Mouse (Mus musculus): Measurements from ENCODE around the gene Cog4. TPM values are rescaled to one million over a fixed set of nuclear protein-coding genes. Genes with fewer than 3 reads are reported as not detected.

Gene Cog4
- 56.0 TPM for polyA plus RNA-seq (2017; shearing (Covaris generic))

DNA sequence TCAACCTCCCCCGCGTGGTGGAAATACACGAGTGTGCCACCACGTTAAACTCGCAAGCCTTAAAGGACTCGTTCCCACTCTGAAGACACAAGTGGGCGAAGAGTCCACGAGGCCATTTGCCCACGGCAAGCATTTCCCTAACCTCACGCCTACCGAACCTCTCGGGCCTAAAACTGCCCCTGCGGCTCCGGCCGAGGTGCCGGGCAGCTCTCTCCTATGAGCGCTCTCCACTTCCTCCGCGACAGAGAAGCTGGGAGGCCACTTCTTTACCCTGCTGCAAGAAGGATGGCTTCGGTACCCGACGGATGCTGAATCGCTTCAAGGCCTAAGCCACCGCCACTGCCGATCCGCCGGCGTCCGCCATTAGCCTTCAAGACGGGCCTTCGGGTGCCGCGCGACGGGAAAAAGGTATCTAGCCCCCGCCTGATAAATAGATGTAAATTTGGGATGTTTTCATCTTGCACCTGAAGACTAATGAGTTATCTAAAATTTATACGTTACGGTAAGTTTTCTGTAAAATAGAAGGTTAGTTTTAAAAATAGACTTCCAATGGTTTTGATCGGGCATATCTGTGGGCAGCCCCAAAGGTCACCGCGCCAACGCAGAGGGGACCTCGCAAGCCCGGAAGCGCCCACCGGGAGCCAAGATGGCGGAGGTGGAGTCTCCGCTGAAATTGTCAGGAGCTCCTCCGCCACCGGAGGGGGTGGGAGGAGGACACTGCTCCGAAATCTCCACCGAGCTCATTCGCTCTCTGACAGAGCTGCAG lies at the start of gene Cog4, which contains the start of gene Sf3b3:
Gene Cog4 (plus strand): TSS at position 196 of the 766 bp plus-strand sequence.
Gene Sf3b3 (minus strand): TSS at position 383 of the 766 bp plus-strand sequence.

GRCm38 (mm10) chr8:110805669-110806068 lies 40.7 kb upstream of the Cog4 start, which contains the start of gene Il34:
TSS of gene Il34 (minus strand) at chr8:110805924.

GRCm38 (mm10) chr8:110901839-110902578 lies 55.6 kb downstream of the Cog4 start, which contains the start of gene Fuk:
TSS of gene Fuk (minus strand) at chr8:110902488.

DNA sequence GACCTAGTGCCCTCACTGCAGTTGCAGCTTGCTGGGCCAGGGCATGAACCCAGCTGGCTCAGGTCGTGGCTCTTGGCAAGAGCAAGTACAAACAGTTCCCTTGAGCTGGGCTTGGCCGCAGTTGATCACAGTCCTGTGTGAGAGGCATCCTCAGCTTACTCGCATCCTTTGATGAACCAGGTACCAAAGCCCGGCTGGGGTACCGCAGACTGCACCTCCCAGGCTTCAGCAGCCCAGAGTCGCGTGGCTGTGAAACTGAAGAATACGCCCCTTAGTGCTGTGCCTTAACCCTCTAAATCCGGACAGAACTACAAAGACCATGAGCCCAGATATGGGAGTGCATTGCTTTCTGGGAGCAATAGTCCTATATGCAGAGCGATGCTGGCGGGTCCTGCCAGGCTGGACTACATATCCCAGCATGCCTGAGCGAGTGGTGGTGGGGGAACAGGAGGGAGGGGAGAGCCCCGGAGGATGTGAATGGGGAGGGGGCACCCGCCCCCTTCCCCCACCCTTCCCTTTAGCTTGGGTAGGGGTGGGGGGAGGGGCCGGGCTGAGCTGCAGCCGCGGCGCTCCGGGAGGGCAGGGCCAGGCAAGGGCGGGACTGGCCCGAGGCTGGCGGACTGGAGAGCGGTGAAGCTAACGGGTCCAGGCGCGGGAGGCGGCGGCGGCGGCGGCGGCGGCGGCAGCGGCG lies 73.1 kb downstream of the Cog4 start, which contains the start of gene St3gal2:
Gene St3gal2 (plus strand): TSS at position 582 of the 691 bp plus-strand sequence.

Other genes with a start within 250 kb of the Cog4 start
- 56.6 TPM for gene Vac14, start 228.0 kb upstream of the Cog4 start, polyA plus RNA-seq (2017; shearing (Covaris generic))
- gene Mtss1l, start 125.1 kb upstream of the Cog4 start, polyA plus RNA-seq (2017; shearing (Covaris generic)), result 0.13 TPM
- gene Il34, start 40.7 kb upstream of the Cog4 start, polyA plus RNA-seq (2017; shearing (Covaris generic)), result not detected
- gene Sf3b3, start 187 bp downstream of the Cog4 start, polyA plus RNA-seq (2017; shearing (Covaris generic)), result 180 TPM
- gene Fuk, start 55.9 kb downstream of the Cog4 start, polyA plus RNA-seq (2017; shearing (Covaris generic)), result 11.8 TPM
- 38.0 TPM for gene St3gal2, start 73.3 kb downstream of the Cog4 start, polyA plus RNA-seq (2017; shearing (Covaris generic))
- 23.9 TPM for gene Ddx19a, start 151.2 kb downstream of the Cog4 start, polyA plus RNA-seq (2017; shearing (Covaris generic))
- gene Ddx19b, start 185.2 kb downstream of the Cog4 start, polyA plus RNA-seq (2017; shearing (Covaris generic)), result 14.8 TPM
- gene Aars, start 186.5 kb downstream of the Cog4 start, polyA plus RNA-seq (2017; shearing (Covaris generic)), result 45.1 TPM
- gene Exosc6, start 209.7 kb downstream of the Cog4 start, polyA plus RNA-seq (2017; shearing (Covaris generic)), result 34.5 TPM
- gene Clec18a, start 245.8 kb downstream of the Cog4 start, polyA plus RNA-seq (2017; shearing (Covaris generic)), result not detected
- gene Pdpr, start 248.0 kb downstream of the Cog4 start, polyA plus RNA-seq (2017; shearing (Covaris generic)), result 18.8 TPM

Measured in CD4-positive, CD25-positive, alpha-beta regulatory T cell (primary cell).